Mouse (Mus musculus) intestine, embryonic 15.5 days (tissue): Measurements from ENCODE around the gene Ggt1. TPM values are rescaled to one million over a fixed set of nuclear protein-coding genes. Genes with fewer than 3 reads are reported as not detected.
"Not testable (repeated sequence)": the region's sequence is repeated elsewhere in the genome, so short reads cannot be mapped to it uniquely, and the experiment has no call there.

Experiments
- ATAC-seq: fragments of 200-750 bp; cut with Nextera tagmentation; 2 replicates; pipeline ENCODE4 v1.8.0; 2017; ENCODE audit warnings: moderate TSS enrichment, moderate library complexity
- H3K27ac ChIP-seq: fragments of 300-500 bp; sonication (generic); 2 replicates; pipeline ENCODE4 v1.5.1; 2015; ENCODE audit warnings: mild to moderate bottlenecking, inconsistent platforms
- H3K27me3 ChIP-seq: fragments of 300-500 bp; sonication (generic); replicated peaks from 2 replicates; pipeline ENCODE4 v1.6.1; 2015; ENCODE audit warnings: inconsistent platforms
- H3K36me3 ChIP-seq: fragments of 300-500 bp; sonication (generic); 2 replicates; pipeline ENCODE4 v1.6.1; 2015; ENCODE audit warnings: inconsistent platforms
- H3K4me1 ChIP-seq: fragments of 300-500 bp; sonication (generic); replicated peaks from 2 replicates; pipeline ENCODE4 v1.6.1; 2015; ENCODE audit warnings: inconsistent platforms
- H3K4me2 ChIP-seq: fragments of 300-500 bp; sonication (generic); replicated peaks from 2 replicates; pipeline ENCODE4 v1.6.1; 2015; ENCODE audit warnings: mild to moderate bottlenecking, inconsistent platforms
- H3K4me3 ChIP-seq: fragments of 300-500 bp; sonication (generic); replicated peaks from 2 replicates; pipeline ENCODE4 v1.5.1; 2015; ENCODE audit warnings: inconsistent platforms
- H3K9ac ChIP-seq: fragments of 300-500 bp; sonication (generic); 2 replicates; pipeline ENCODE4 v1.6.1; 2015; ENCODE audit warnings: inconsistent platforms
- H3K9me3 ChIP-seq: fragments of 300-500 bp; sonication (generic); 2 replicates; pipeline ENCODE4 v1.6.1; 2016; ENCODE audit warnings: inconsistent platforms
- WGBS: fragments of 180-500 bp; shearing (Covaris S2); methylation state at CpG from one replicate; pipeline ENCODE4 v1.1.7; 2015; 5-methylcytosine and 5-hydroxymethylcytosine counted together
- polyA plus RNA-seq: library from polyadenylated mRNA; unstranded; fragments of >200 nt; fragmentation: Nextera tagmentation; extraction: Ambion mirVana; gene quantifications from 2 replicates; pipeline ENCODE4 v1.2.1, GENCODE M21; 2015

Ggt1 gene
- polyA plus RNA-seq, 1 experiment from 2014 or later, result 46.5 TPM

GRCm38 (mm10) chr10:75521643-75522042 lies 39.8 kb upstream of the Ggt1 start:
- Histone ChIP-seq H3K9ac (no peak overlapping the region), H3K9me3 (no peaks in the 10 kb centered on the region), H3K4me3 (no peak overlapping the region), H3K27ac (no peak overlapping the region), H3K27me3 (no peaks in the 10 kb centered on the region), H3K4me1 (peaks cover 11% of the 10 kb centered on the region; the same call in 1 of the 2 replicates), H3K4me2 (no peak overlapping the region), H3K36me3 (peaks cover 24% of the 10 kb centered on the region)
- ATAC-seq, result no peak
- WGBS, result 86% methylated on average over 4 of the region's 4 CpGs

GRCm38 (mm10) chr10:75525450-75525849 lies 36.0 kb upstream of the Ggt1 start:
- H3K4me1 ChIP-seq, H3K27ac ChIP-seq, H3K4me3 ChIP-seq, H3K9me3 ChIP-seq, ATAC-seq, H3K27me3 ChIP-seq, H3K9ac ChIP-seq, H3K4me2 ChIP-seq: not testable (repeated sequence)
- 96% methylated on average over 9 of the region's 9 CpGs for WGBS
- peaks cover 17% of the 10 kb centered on the region for H3K36me3 ChIP-seq

GRCm38 (mm10) chr10:75530322-75530721 lies 31.1 kb upstream of the Ggt1 start:
- 85% methylated on average over 2 of the region's 2 CpGs for WGBS
- Histone ChIP-seq H3K36me3 (peaks cover 17% of the 10 kb centered on the region), H3K4me2 (no peak overlapping the region), H3K4me1 (no peaks in the 10 kb centered on the region), H3K9me3 (no peaks in the 10 kb centered on the region), H3K9ac (no peak overlapping the region), H3K27ac (no peak overlapping the region), H3K27me3 (no peaks in the 10 kb centered on the region), H3K4me3 (no peak overlapping the region)
- ATAC-seq, result no peak

DNA sequence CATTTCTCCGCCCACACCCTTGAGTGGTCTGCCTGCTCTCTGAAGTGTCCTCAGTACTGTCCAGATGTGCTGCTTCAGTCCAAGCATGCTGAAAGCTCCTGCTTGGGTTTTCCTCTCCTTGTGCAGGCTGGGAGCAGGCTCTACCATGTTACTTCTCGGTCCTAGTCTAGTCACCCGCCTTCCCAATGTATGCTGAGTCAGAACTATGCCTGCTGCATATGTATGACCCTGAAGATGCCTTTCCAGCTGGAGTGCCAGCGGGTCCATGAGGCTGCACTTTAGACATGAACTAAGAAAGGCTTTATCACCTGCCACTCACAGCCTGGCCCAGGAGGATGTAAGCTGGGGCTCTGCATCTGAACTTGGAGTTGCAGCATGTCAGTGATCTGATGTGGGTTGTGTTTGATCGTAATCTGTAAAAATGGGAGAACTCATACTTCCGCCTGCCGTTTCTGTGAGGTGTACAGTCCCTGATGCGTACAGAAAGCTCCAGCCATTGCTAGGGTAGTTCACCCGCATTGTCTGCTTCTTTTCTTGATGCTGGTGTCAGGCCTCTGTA lies 29.8 kb upstream of the Ggt1 start:
- no peak overlapping the region for H3K27ac ChIP-seq
- no peak for ATAC-seq
- no peak overlapping the region for H3K4me2 ChIP-seq
- no peaks in the 10 kb centered on the region for H3K9me3 ChIP-seq
- no peaks in the 10 kb centered on the region for H3K4me1 ChIP-seq
- no peak overlapping the region for H3K4me3 ChIP-seq
- no peak overlapping the region for H3K9ac ChIP-seq
- H3K36me3 ChIP-seq, result peaks cover 10% of the 10 kb centered on the region
- WGBS, result 88% methylated on average over 9 of the region's 9 CpGs
- no peaks in the 10 kb centered on the region for H3K27me3 ChIP-seq

DNA sequence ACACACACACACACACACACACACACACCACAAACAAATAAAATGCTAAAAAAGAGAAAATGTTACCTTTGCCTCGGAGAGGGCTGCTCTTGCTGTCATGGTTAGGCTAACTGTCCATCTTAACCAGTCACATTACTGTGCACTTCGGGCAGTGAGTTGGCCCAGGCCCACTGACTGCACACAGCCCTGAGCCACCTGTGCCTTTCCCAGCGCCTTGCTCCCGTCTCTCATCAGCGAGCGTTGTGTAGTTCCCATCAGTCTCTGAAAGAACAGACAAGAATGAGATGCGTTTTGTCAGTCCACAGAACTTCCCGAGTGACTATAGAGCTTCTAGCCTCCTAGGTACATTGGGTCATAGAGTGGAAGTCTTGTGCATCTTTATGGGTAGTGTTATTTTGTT lies 27.2 kb upstream of the Ggt1 start:
- no peaks in the 10 kb centered on the region for H3K9me3 ChIP-seq
- no peak for ATAC-seq

GRCm38 (mm10) chr10:75534934-75535333 lies 26.5 kb upstream of the Ggt1 start:
- H3K4me2 ChIP-seq, result no peak overlapping the region
- H3K36me3 ChIP-seq, result peaks cover 10% of the 10 kb centered on the region
- 83% methylated on average over 8 of the region's 8 CpGs for WGBS
- H3K27me3 ChIP-seq, result no peaks in the 10 kb centered on the region
- no peak overlapping the region for H3K4me3 ChIP-seq
- no peak for ATAC-seq
- H3K9me3 ChIP-seq, result no peaks in the 10 kb centered on the region
- no peak overlapping the region for H3K9ac ChIP-seq
- H3K27ac ChIP-seq, result no peak overlapping the region
- no peaks in the 10 kb centered on the region for H3K4me1 ChIP-seq

More for the DNA sequence above, 27.2 kb upstream of the Ggt1 start:
- H3K9ac ChIP-seq, result no peak overlapping the region
- no peak overlapping the region for H3K4me3 ChIP-seq
- no peaks in the 10 kb centered on the region for H3K27me3 ChIP-seq
- WGBS, result 89% methylated on average over 8 of the region's 8 CpGs
- no peak overlapping the region for H3K27ac ChIP-seq
- no peak overlapping the region for H3K4me2 ChIP-seq
- H3K4me1 ChIP-seq, result no peaks in the 10 kb centered on the region
- peaks cover 10% of the 10 kb centered on the region for H3K36me3 ChIP-seq

DNA sequence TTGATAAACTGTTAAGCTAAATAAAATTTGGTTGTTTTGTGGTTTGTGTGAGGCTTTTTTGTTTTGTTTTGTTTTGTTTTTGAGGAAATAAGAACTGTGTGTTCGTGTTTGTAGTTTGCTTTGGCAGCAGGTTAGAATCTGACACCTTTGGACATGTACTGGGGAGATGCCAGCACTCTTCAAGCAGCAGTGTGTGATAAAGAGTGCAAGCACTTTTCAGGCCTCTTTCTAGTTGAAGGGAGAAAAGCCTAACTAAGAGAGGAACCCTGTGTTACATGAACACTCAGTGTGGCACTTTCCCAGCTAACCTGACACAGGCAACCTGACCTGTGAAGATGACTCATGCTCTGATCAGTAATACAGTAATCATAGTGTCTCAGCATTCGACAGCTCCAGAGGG lies 26.0 kb upstream of the Ggt1 start:
- H3K9ac ChIP-seq, result no peak overlapping the region
- H3K9me3 ChIP-seq, result no peaks in the 10 kb centered on the region
- H3K4me3 ChIP-seq, result no peak overlapping the region
- H3K27ac ChIP-seq, result no peak overlapping the region
- no peak for ATAC-seq
- no peaks in the 10 kb centered on the region for H3K4me1 ChIP-seq
- H3K36me3 ChIP-seq, result peaks cover 10% of the 10 kb centered on the region
- H3K4me2 ChIP-seq, result no peak overlapping the region
- WGBS, result 85% methylated on average over 2 of the region's 2 CpGs
- H3K27me3 ChIP-seq, result no peaks in the 10 kb centered on the region

GRCm38 (mm10) chr10:75536123-75536522 lies 25.3 kb upstream of the Ggt1 start:
- Histone ChIP-seq H3K4me2 (no peak overlapping the region), H3K36me3 (peaks cover 10% of the 10 kb centered on the region), H3K4me1 (no peaks in the 10 kb centered on the region), H3K9me3 (no peaks in the 10 kb centered on the region), H3K27me3 (no peaks in the 10 kb centered on the region), H3K9ac (no peak overlapping the region), H3K4me3 (no peak overlapping the region), H3K27ac (no peak overlapping the region)
- ATAC-seq, result no peak
- 76% methylated on average over 5 of the region's 5 CpGs for WGBS

- no peak overlapping the region for H3K9ac ChIP-seq
- 28% methylated on average over 7 of the region's 7 CpGs for WGBS
- no peaks in the 10 kb centered on the region for H3K9me3 ChIP-seq
- no peaks in the 10 kb centered on the region for H3K36me3 ChIP-seq
- peak overlapping the region; percentile 18 for H3K4me2 ChIP-seq
- peak; percentile 48; the same call in 1 of the 2 replicates for ATAC-seq
- no peaks in the 10 kb centered on the region for H3K27me3 ChIP-seq
- H3K4me1 ChIP-seq, result peaks cover 10% of the 10 kb centered on the region; the same call in 1 of the 2 replicates
- H3K27ac ChIP-seq, result peak overlapping the region; percentile 33
- no peak overlapping the region for H3K4me3 ChIP-seq
These were observed 13.5 kb upstream of the Ggt1 start for GRCm38 (mm10) chr10:75547901-75548300.

- peaks cover 10% of the 10 kb centered on the region; the same call in 1 of the 2 replicates for H3K4me1 ChIP-seq
- WGBS, result 16% methylated on average over 14 of the region's 14 CpGs
- ATAC-seq, result peak; percentile 75
- no peaks in the 10 kb centered on the region for H3K36me3 ChIP-seq
- H3K4me2 ChIP-seq, result peak overlapping the region; percentile 18
- peak overlapping the region; percentile 33 for H3K27ac ChIP-seq
- no peak overlapping the region for H3K9ac ChIP-seq
- H3K27me3 ChIP-seq, result no peaks in the 10 kb centered on the region
- H3K4me3 ChIP-seq, result no peak overlapping the region
- no peaks in the 10 kb centered on the region for H3K9me3 ChIP-seq
These were observed 12.9 kb upstream of the Ggt1 start for GRCm38 (mm10) chr10:75548486-75548885.

GRCm38 (mm10) chr10:75549886-75550285 lies 11.5 kb upstream of the Ggt1 start:
- Histone ChIP-seq H3K9ac (no peak overlapping the region), H3K27me3 (no peaks in the 10 kb centered on the region), H3K4me1 (peaks cover 10% of the 10 kb centered on the region; the same call in 1 of the 2 replicates), H3K4me2 (no peak overlapping the region), H3K36me3 (no peaks in the 10 kb centered on the region), H3K4me3 (no peak overlapping the region), H3K9me3 (no peaks in the 10 kb centered on the region), H3K27ac (no peak overlapping the region)
- no peak for ATAC-seq
- WGBS, result 43% methylated on average over 7 of the region's 7 CpGs

DNA sequence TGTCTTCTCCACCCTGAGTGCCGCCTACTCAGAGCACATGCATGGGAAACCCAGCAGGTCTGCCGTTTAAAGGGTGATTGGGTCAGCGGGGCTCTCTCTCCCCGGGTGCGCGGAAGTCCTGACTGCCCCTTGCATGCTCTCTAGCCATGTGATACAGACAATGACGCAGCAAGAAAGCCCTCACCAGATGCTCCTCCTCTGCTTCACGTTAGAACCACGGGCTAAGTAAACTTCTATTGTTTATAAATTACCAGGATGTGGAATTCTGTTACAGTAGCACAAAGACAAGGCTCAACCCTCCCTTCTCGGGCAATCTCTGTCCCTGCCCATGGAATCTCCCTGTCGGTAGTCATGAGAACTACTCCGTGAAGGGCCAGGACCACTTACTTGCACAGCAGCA lies 10.2 kb upstream of the Ggt1 start:
- ATAC-seq, result no peak
- Histone ChIP-seq H3K27ac (no peak overlapping the region), H3K4me3 (no peak overlapping the region), H3K9ac (no peak overlapping the region), H3K4me2 (peak overlapping the region; percentile 28), H3K27me3 (no peaks in the 10 kb centered on the region), H3K9me3 (no peaks in the 10 kb centered on the region), H3K36me3 (no peaks in the 10 kb centered on the region), H3K4me1 (peaks cover 10% of the 10 kb centered on the region; the same call in 1 of the 2 replicates)
- WGBS, result 25% methylated on average over 12 of the region's 12 CpGs

DNA sequence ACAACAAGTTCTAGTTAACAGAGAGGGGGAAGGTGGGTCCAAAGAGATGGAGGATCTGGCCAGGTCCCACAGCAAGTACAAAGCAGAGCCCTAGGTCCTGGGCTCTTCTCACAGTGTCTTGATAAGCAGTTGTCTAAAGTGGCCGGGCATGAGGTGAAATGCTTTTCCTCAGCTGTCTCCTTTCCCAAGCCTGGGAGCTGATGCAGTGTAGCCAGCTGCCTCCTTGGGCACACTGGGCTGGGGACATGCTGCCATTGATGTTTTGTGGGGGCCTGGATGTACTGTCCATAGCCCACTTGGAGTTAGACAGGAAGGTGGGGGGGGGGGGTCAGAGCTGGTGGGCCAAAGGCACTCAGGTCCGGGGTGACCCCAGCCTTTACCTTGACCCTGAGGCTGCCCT lies 9.3 kb upstream of the Ggt1 start:
- Histone ChIP-seq H3K4me3 (no peak overlapping the region), H3K4me2 (no peak overlapping the region), H3K27ac (no peak overlapping the region), H3K4me1 (peaks cover 10% of the 10 kb centered on the region; the same call in 1 of the 2 replicates), H3K9ac (no peak overlapping the region), H3K9me3 (no peaks in the 10 kb centered on the region), H3K27me3 (no peaks in the 10 kb centered on the region), H3K36me3 (no peaks in the 10 kb centered on the region)
- WGBS, result 70% methylated on average over 2 of the region's 2 CpGs
- no peak for ATAC-seq
